Comparison of ENCODE assay signal across 8 mouse cellular contexts in genomic region chr5:23251462-23252224, GRCm38 (mm10).
DNase-seq lines count a peak whose midpoint lies in the region; ATAC-seq lines count a peak whose summit lies in the region.

No protein-coding gene starts in this region.

- H3K27ac ChIP-seq in hindbrain, embryonic 16.5 days (ENCODE audit: low read depth, low read length), result no peak overlapping the region
- no peak overlapping the region for H3K27ac ChIP-seq in limb, embryonic 11.5 days (replicated peaks; ENCODE audit: low read depth, low read length)

- no peaks in the 10 kb centered on the region for H3K36me3 ChIP-seq in hindbrain, embryonic 16.5 days (ENCODE audit: control insufficient read depth, insufficient read depth, low read length)
- no peaks in the 10 kb centered on the region for H3K36me3 ChIP-seq in limb, embryonic 11.5 days (ENCODE audit: control insufficient read depth, insufficient read depth, low read length)

- H3K4me2 ChIP-seq in hindbrain, embryonic 16.5 days (ENCODE audit: low read length), result no peak overlapping the region
- H3K4me2 ChIP-seq in limb, embryonic 11.5 days (ENCODE audit: low read depth, severe bottlenecking), result no peak overlapping the region

- peak; percentile 57 to 58 for DNase-seq in cerebellum, postnatal 10 days
- DNase-seq in cerebellum, adult 11-12 months, result no peak
- DNase-seq in adrenal gland, postnatal 14 days, result peak; percentile 88
- peak; percentile 54 for DNase-seq in limb, embryonic 11.5 days (ENCODE audit: low spot score)
- DNase-seq in neural tube, embryonic 10.5 days (ENCODE audit: extremely low spot score, low spot score), result peak; percentile 39
- peak; percentile 8 for DNase-seq in testis, postnatal 14 days (ENCODE audit: low spot score)

- H3K9ac ChIP-seq in hindbrain, embryonic 16.5 days (ENCODE audit: low read depth, low read length), result no peak overlapping the region
- no peak overlapping the region for H3K9ac ChIP-seq in limb, embryonic 11.5 days (ENCODE audit: low read length)

- no peaks in the 10 kb centered on the region; the same call in 1 of the 2 replicates for H3K4me1 ChIP-seq in hindbrain, embryonic 16.5 days (ENCODE audit: control insufficient read depth, insufficient read depth, low read depth, low read length)
- H3K4me1 ChIP-seq in limb, embryonic 11.5 days (ENCODE audit: control insufficient read depth, insufficient read depth, low read length), result no peaks in the 10 kb centered on the region

- ATAC-seq in frontal cortex, adult (ENCODE audit: low TSS enrichment), result peak; percentile 88
- peak; percentile 52; the same call in 1 of the 2 replicates for ATAC-seq in hindbrain, embryonic 16.5 days
- no peak for ATAC-seq in limb, embryonic 11.5 days (ENCODE audit: insufficient number of reproducible peaks, low FRiP score, low TSS enrichment, low read depth)

- H3K4me3 ChIP-seq in hindbrain, embryonic 16.5 days (ENCODE audit: low read length), result no peak overlapping the region
- H3K4me3 ChIP-seq in limb, embryonic 11.5 days (ENCODE audit: low read depth, low read length), result no peak overlapping the region

- H3K9me3 ChIP-seq in hindbrain, embryonic 16.5 days (ENCODE audit: control insufficient read depth, low read length), result no peaks in the 10 kb centered on the region
- no peaks in the 10 kb centered on the region; the same call in 1 of the 2 replicates for H3K9me3 ChIP-seq in limb, embryonic 11.5 days (ENCODE audit: control insufficient read depth, low read length)

- WGBS in hindbrain, embryonic 16.5 days, result 46% methylated on average over 12 of the region's 12 CpGs
- WGBS in limb, embryonic 11.5 days, result 44% methylated on average over 12 of the region's 12 CpGs

- H3K27me3 ChIP-seq in hindbrain, embryonic 16.5 days (replicated peaks; ENCODE audit: control insufficient read depth, insufficient read depth, low read length), result no peaks in the 10 kb centered on the region
- H3K27me3 ChIP-seq in limb, embryonic 11.5 days (ENCODE audit: control insufficient read depth, insufficient read depth, low read length), result no peaks in the 10 kb centered on the region
